Mouse (Mus musculus): Measurements from ENCODE around the gene Fam189a2.

- TF ChIP-seq CTCF (IDR thresholded peaks at IDR 0.05; ENCODE audit: borderline replicate concordance, control insufficient read depth, extremely low read depth, insufficient read depth, low read length, poor library complexity): no peak
- TF ChIP-seq POLR2A (IDR thresholded peaks at IDR 0.05; ENCODE audit: control insufficient read depth, extremely low read depth, insufficient read depth, low read length, poor library complexity): no peak
Measured at GRCm38 (mm10) chr19:24063585-24063984, 32.8 kb upstream of the Fam189a2 start.

Data from thymus, adult 2 months (tissue).